Mouse (Mus musculus): ENCODE measurements at regions not wholly inside any gene's neighbourhood (a gene's known extent, or its start where the extent isn't known, plus 50 kb on each side); places are given as distances from the start of the nearest gene placed in this dataset.
"Not testable (repeated sequence)": the region's sequence is repeated elsewhere in the genome, so short reads cannot be mapped to it uniquely, and the experiment has no call there.

DNA sequence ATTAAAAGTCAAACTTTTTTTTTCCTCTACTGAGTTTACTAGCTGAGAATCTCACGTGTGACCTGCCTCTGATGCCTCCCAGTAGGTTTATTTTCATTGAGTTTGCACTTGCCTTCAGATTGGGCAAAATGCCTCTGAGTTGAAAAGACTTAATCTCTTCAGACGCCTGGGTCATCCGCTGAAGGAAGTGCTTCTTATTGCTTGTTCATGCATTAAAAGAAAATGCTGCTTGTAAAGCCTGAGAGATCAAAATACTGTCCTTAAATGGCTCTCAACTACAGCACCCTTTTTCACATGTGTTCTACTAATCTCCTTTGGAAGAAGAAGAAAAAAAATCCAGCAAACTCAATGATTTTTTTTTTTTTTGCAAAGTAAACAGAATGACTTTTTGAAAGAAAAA is 351.5 kb downstream of the Kcnh5 start:
- DNase-seq (ENCODE audit: low spot score in 2 of 2) = no peak

DNA sequence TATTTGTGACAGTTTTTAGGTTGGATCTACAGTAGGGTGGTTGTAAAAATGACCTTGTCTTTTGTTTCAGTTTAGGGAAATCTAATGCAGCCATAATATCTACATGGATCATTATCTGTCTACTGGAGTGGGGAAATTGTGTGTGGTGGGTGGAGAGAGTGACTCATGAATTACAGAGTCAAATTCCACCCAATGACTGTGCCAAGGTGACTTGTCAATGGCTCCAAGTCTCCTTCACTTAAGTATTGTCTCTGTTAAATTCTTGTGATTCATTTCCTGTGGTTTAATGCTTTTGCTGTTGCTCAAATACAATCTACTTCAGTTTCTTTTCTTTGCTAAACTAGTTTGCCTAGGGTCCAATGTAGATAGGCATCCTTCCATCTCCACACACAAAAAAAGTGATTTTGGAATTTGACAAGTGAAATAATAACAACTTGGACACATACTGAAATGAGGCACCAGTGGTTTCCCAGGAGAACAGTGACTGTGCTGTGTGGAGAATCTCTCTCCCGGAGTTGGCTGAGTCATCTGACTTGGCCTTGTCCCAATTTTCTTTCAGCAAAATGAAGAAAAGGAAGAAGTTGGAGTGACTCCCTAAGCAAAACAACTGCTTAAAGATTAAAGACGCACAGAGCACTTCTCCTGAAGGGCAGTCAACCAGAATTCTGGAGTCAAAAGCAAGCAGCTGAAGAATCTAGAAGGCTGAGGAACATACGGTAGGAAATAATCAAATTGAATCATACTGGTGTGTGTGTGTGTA is 352.2 kb downstream of the Kcnh5 start:
- DNase-seq (ENCODE audit: low spot score in 2 of 2) = peak; percentile 8 to 19

DNA sequence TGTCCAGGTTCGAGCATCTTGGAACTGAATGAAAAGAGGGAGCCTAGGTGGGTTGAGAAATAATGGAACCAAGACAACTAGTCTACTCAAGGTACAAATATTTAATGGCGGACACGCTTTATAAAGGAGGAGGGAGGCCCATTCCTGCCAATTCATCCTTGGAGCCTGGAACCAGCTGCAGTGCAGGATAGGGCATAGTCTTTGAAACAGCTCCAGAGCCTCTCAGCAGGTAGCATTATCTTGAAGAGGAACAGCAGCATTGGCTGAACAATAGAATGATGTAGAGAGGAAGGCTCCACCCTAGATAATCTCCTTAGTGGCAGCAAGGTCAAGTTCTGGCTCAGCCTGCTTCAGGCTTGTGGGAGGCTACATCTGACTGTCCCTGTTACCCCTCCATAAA is 361.0 kb downstream of the Kcnh5 start:
- DNase-seq (ENCODE audit: low spot score in 2 of 2) = not testable (repeated sequence)

DNA sequence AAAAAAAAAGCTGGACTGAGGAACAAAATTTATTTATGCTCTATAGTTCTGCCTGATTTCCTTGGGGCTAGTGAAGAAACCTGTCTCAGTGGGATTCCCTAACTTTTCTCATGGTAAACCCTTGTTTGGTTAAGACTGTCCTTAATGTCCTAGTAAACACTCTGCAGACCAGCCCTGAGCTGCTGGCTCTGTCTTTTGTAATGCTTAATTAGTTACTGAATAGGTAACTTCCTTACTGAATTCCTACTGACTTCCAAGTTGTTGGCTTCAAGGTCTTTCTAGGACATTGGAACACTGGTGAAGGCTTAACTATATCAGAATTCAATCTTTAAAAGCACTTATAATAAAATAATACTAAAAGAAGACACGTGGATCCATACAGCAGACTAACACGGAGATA is 368.6 kb downstream of the Kcnh5 start:
- DNase-seq (ENCODE audit: low spot score in 2 of 2) = not testable (repeated sequence)

DNA sequence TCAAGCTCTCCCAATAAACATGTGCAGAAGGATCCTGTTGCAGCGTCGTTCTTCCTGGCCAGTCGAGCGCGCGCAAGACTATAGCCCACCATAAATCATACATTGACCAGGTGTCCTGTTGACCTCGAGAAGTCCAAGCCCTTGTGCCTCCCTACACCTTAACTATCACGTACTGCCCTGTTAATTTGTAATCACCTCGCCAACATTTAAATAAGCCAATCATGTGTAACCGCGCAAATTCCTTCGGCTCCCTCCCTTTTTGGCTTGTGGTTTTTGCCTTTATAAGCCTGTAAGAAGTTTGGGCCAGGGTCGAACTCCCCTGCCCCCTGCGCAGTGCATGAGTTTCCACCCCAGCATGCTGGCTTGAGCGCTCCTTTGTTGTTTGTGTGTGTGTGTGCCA is 369.2 kb downstream of the Kcnh5 start:
- DNase-seq (ENCODE audit: low spot score in 2 of 2) = not testable (repeated sequence)

DNA sequence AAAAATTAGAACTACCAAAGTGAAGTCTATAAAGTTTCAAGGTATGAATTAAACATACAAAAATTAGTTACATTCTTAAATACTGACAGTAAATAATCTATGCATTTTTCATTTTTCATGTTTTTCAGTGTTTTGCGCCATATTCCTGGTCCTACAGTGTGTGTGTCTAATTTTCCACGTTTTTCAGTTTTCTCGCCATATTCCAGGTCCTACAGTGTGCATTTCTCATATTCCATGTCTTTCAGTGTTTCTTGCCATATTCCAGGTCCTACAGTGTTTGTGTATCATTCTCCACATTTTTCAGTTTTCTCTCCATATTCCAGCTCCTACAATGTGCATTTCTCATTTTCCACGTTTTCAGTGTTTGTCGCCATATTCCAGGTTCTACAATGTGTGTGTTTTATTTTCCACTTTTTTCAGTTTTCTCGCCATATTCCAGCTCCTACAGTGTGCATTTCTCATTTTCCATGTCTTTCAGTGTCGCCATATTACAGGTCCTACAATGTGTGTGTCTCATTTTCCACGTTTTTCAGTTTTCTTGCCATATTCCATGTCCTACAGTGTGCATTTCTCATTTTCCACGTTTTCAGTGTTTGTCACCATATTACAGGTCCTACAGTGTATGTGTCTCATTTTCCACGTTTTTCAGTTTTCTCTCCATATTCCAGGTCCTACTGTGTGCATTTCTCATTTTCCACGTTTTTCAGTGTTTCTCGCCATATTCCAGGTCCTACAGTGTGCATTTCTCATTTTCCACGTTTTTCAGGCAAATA is 373.2 kb downstream of the Kcnh5 start:
- no peak for DNase-seq (ENCODE audit: low spot score in 2 of 2)

DNA sequence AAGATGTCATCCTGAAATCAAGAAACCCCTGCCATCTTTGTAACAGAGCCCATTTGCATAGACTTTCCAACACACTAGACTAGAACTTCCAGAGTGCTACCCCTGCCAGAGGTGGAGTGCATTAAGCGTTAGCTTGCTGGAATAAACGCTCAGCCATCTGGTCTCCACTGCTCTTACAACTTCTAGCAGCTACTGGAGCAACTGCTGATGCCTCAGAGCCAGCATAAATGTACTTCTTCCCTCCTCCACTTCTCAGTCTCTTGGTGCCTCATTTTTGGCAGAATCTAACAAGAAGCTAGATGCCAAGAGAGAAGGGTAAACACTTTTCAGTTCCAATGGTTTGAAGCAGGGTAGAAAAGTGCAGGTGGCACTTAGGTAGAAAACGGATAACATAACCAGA is 385.1 kb downstream of the Kcnh5 start:
- peak; percentile 48 to 53 for DNase-seq (ENCODE audit: low spot score in 2 of 2)

DNA sequence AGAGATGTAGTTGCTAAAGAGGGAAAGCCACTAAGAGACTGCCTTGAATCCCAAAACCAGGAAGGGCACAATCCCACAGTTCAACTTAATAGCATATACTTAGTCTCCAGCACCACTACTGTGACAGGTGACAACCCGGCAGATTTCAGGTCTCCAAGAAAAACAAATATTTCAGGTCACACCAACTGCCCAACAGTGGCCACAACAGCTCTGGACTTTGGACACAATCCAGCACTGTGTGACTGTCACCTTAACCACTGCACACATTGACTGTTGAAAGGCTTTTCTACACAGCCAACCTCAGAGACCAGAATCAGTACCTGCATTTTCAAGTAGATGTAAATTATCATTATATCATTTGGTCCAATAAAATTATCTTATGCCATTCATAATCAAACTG is 414.8 kb downstream of the Kcnh5 start:
- no peak for DNase-seq (ENCODE audit: low spot score in 2 of 2)

DNA sequence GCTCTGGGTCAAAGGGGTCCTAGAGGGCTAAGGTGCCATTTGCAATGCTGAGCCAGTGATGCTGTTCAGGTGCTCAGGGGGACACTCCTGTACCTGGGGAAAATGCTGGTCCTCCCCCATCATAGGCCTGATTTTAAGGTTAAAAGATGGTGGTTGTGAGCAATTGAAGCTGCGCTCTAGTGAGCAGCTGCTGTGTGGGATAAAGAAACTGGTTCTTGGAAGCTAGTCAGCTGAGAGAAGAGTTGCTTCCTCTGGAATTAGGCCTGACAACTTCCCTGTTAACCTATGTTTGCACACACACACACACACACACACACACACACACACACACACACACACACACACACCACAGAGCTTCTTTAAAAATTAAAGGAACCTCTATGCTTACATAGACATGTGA is 428.9 kb upstream of the Gm11042 start:
- DNase-seq (ENCODE audit: low spot score in 2 of 2) = peak in 1 of 2 experiments; percentile 3

DNA sequence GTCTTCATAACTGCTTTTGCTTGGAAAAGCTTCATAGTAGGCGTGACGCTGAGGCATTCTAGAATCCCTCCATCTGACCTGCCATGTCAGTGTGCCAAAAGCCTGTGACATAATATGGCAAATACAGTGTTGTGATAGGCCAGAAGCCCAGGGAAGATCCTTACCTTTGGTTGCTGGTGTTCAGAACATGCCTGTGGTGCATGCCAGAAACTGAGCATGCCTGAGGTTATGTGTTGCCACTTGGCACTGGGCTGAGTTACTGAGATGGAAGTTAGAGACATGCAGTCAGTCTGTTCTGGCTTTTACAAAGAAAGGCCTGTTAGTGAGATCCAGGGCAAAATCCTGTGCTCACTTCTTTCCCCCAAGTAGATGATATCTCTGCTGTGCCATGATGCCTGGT is 412.7 kb upstream of the Gm11042 start:
- no peak for DNase-seq (ENCODE audit: low spot score in 2 of 2)

DNA sequence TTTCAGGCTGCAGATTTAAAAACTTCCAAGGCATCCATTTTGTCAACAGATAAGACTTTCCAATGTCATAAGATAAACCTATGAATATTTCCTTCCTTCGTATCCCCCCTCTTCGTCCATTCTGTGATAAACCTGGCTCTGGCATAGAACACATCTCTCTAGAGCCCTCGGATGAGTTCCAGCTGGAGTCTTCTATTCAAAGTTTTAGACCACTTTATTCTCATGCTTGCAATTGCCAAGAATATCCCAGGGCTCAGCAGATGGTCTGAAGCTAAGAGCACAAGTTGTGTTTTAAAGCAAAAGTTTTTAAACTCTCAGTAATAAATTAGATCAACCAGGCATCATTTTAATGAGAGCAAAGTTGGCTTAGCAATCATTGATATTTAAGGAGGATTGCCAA is 363.0 kb upstream of the Gm11042 start:
- DNase-seq (ENCODE audit: low spot score in 2 of 2) = peak in 1 of 2 experiments; percentile 5

DNA sequence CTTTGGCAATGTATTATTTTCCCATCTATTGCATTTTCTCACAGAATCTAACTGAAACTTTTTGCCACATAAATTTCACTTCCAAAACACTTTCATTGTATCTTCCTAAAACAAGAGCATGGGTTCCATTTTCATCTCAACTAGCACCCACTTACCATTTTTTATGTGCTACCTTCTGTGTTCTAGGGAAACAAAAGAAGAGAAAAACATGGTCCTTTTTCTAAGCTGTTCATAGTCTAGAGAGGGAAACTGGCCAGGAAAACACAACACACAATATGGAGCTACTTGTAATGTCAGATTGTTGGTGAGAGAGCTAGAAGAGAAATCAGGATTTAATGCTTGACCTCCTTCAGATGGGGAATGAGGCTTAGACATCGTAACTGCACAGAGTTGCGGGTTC is 361.6 kb upstream of the Gm11042 start:
- DNase-seq (ENCODE audit: low spot score in 2 of 2) = no peak

DNA sequence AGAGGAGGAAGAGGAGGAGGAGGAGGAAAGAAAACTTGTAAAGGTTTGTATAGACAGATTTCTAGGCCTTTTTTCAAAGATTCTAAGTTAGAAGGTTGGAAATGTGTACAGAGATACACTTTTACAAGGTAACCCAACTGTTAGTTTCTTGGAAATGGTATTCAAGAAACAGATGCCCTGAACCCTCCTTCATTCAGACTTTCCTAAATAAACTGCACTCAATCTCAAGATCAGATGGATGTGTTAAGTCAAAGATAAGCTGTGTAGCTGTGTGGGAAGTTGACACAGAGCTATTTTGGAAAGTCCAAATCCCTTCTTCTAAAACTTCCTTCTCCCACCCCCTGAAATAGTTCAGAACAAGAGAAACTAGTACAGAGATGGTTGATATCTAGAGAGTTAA is 342.2 kb upstream of the Gm11042 start:
- DNase-seq (ENCODE audit: low spot score in 2 of 2) = no peak

DNA sequence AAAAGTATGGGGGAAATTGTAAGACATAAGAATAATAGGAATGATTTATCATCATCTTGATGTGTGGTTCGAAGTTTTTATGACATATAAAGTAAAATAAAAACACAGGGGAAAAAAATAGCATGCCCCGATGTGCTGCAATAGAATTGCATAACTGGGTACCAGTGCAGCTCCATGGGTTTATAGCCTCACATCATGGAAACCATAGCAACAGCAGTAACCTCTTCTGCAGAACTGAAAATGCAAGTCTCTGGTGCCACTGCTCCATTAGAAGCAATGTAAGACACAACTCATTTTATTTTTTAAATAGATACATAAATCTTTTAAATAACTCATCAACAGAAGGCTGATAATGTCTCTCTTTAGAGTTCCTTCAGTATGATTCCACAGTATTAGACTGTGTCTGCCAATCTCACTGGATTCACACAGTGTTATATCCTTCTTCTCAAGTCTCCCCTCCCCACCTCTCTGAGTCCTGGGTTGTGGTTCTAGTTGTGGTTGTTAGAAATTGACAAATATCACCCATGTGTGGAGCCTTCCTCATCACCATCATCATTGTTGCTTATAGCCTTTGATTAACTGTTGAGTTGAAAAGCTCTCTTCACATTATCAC is 340.9 kb upstream of the Gm11042 start:
- no peak for DNase-seq (ENCODE audit: low spot score in 2 of 2)

DNA sequence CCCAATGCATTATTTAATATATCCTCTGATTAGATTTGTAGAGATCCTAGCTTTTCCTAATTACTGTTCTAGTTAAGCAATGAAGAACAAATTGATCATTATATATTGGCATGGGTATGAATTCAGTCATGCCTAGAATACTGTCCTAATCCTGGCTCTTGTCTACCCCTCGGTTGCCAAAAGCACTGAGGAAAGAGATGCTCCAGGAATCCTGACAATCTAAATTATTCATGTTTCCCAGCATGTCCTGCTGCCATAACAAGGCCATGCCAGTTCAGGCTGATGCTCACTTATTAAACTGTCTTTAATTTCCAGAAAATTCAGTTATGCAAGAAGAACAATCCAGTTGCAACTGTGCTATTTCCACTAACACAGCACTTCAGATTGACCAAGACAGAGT is 335.1 kb upstream of the Gm11042 start:
- no peak for DNase-seq (ENCODE audit: low spot score in 2 of 2)

DNA sequence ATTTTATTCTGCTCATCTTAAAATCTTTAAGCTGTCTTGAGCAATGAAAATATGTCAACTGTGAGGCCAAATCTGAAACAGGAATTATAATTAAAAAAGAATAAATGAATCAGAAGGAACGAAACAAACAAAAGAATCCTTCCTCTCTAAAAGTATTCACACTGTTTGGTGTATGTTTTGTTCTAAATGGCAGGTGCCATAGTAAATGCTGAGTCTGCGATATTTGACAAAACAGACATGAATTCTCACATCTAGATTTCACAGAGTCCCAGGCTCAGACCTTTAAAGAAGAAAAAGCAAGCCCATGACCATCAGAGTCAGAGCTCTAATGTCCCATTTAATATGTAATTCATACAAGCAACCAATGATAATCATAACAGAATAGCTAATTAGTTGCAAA is 316.6 kb upstream of the Gm11042 start:
- no peak for DNase-seq (ENCODE audit: low spot score in 2 of 2)

DNA sequence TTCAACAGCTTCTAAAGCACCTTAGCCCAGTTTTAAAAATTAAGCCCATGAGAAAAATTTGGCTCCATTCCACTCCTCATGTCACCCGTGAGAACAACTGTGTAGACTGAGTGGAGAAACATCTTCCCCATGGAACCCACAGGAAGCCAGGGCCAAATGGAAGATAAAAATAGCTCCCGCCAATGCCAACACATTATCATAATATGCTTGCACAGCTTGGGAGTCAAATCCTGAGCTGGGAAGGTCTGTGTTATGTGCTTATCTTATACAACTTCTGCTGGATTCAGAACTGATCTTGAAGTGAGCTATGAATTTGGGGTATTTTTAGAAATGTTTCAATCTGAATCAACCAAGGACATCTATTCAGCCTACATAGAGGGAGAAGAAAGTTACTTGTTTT is 279.0 kb upstream of the Gm11042 start:
- DNase-seq (ENCODE audit: low spot score in 2 of 2) = peak in 1 of 2 experiments; percentile 5

DNA sequence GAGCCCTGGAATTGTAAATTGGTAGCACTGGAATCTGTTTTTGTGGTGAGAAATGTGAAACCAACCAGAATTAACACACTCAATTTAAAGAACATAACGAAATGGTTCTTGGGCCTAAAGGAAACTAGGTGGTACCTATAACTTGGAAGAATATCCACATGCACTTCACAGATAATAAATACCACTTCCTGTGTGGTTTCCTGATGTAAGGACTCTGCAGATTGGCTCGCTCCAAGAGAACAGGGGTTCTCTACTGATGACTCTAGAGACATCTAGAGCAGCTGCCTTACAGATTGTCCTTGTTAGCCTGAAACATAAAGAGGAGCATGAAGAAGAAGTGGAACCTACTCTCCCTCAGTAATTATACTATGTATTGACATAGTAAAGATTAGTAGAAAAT is 238.4 kb upstream of the Gm11042 start:
- DNase-seq (ENCODE audit: low spot score in 2 of 2) = no peak

DNA sequence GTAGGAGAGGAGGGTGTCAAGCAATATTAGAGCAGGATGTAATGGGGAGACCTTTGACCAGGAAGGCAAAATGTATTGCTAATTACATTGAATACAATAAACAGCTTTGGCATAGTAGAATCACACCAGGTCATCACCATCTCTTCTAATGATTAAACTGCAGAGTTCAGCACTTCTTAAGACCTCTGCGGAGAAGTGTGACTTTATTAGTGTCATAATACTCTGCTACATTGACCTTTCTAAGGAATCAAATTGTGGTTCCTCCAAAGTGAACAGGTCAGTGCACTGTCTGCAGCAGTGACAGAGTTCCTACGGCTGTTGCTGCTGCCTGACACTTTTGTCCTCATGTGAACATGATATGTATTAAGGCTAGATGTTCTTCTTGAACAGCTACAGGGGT is 228.0 kb upstream of the Gm11042 start:
- DNase-seq (ENCODE audit: low spot score in 2 of 2) = no peak

DNA sequence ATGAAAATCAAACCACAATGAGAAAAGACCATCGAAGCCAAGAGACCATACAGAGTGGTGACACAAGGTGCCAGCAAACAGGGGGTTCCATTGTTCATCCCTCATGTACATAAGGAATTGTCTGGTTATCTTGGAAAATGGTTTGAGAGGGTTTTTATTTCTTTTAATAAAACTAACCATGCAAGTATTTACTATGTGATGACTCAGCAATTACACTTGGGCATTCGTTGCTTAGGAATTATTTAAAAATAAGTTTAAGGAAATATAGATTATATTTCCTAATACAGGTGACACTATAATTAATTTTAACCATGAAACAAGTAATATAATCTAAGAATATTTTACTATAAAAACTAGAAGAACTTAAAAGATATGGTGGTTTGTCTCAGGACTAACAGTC is 218.7 kb upstream of the Gm11042 start:
- no peak for DNase-seq (ENCODE audit: low spot score in 2 of 2)

DNA sequence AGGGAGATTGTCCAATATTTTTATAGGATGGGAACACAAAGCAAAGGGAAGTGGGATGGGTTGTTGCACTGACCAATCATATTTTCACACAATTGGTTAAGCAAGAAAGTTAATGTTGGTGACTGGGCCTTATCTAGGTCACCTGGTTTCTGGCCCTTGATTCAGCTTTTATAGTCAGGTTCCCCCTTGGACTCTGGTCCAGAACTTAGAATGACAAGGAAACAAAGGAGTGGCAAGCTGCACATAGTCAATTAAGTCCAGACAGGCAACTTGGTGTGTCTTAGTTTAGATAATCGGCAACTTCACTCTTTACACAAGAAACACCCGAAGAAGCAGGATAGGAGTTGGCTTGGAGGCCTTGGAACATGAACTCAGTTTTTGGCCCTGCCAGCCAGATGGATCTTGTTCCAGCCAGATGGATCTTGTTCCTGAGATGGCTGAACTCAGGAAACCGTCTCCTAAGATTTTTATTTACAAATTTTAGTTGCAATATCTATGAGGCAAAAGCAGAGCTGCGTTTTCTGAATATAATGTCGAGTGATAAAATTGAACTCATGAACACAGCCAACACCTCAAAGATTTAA is 212.9 kb upstream of the Gm11042 start:
- DNase-seq (ENCODE audit: low spot score in 2 of 2) = no peak

DNA sequence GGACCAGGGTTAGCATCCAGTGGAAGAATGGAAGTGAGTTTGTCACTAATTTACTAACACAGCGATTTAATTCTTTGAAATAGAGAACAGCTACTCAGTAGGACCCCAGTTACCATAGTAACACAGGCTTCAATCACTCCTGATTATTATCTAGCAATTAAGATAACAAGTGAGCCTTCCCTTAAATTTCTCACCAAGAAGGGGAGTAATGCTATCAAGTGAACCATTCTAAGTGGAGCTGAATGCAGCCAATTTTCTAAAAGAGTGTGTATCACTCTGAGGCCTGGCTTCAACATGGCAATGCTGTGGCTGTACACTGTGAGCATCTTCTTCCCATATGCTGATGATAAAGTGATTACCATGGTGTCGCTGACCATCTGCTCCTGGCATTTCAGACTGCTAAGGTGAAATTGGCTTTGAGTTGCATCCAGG is 211.0 kb upstream of the Gm11042 start:
- peak in 1 of 2 experiments; percentile 8 for DNase-seq (ENCODE audit: low spot score in 2 of 2)

All from layer of hippocampus, adult 8-10 months (tissue).